Mouse (Mus musculus) embryonic facial prominence, embryonic 11.5 days (tissue): ENCODE data around the gene Slc25a41. TPM values are rescaled to one million over a fixed set of nuclear protein-coding genes. Genes with fewer than 3 reads are reported as not detected.

Experiments used
- ATAC-seq: fragments of 200-750 bp; cut with Nextera tagmentation; replicated peaks from 2 replicates; pipeline ENCODE4 v1.8.0; 2017; ENCODE audit warnings: low read depth; ENCODE audit not compliant: insufficient number of reproducible peaks, low FRiP score, low TSS enrichment
- DNase-seq: peaks from one replicate; pipeline ENCODE4 v3.0.0-alpha.2; 2015; ENCODE audit warnings: low spot score
- H3K27ac ChIP-seq: fragments of 300-500 bp; sonication (generic); replicated peaks from 2 replicates; pipeline ENCODE4 v1.5.1; 2014; ENCODE audit warnings: mild to moderate bottlenecking, low read depth, low read length, control low read depth
- H3K27me3 ChIP-seq: fragments of 300-500 bp; sonication (generic); 2 replicates; pipeline ENCODE4 v1.6.1; 2014; ENCODE audit warnings: mild to moderate bottlenecking, low read length, moderate library complexity, mixed read lengths; ENCODE audit not compliant: control insufficient read depth, insufficient read depth
- H3K36me3 ChIP-seq: fragments of 300-500 bp; sonication (generic); replicated peaks from 2 replicates; pipeline ENCODE4 v1.6.1; 2014; ENCODE audit warnings: low read depth, mild to moderate bottlenecking, low read length, moderate library complexity, mixed read lengths; ENCODE audit not compliant: control insufficient read depth, insufficient read depth
- H3K4me1 ChIP-seq: fragments of 300-500 bp; sonication (generic); 2 replicates; pipeline ENCODE4 v1.6.1; 2014; ENCODE audit warnings: low read length, mixed read lengths; ENCODE audit not compliant: control insufficient read depth, insufficient read depth
- H3K4me2 ChIP-seq: fragments of 300-500 bp; sonication (generic); 2 replicates; pipeline ENCODE4 v1.6.1; 2014; ENCODE audit warnings: low read depth, mild to moderate bottlenecking, control low read depth, low read length, moderate library complexity
- H3K4me3 ChIP-seq: fragments of 300-500 bp; sonication (generic); 2 replicates; pipeline ENCODE4 v1.5.1; 2014; ENCODE audit warnings: low read depth, low read length, control low read depth
- H3K9ac ChIP-seq: fragments of 300-500 bp; sonication (generic); replicated peaks from 2 replicates; pipeline ENCODE4 v1.6.1; 2014; ENCODE audit warnings: mild to moderate bottlenecking, control low read depth, low read length
- H3K9me3 ChIP-seq: fragments of 300-500 bp; sonication (generic); replicated peaks from 2 replicates; pipeline ENCODE4 v1.6.1; 2016; ENCODE audit warnings: mild to moderate bottlenecking, low read length, inconsistent platforms, mixed read lengths; ENCODE audit not compliant: control insufficient read depth
- WGBS: fragments of 180-500 bp; shearing (Covaris S2); extraction: QIAGEN DNeasy Blood & Tissue Kit; methylation state at CpG from one replicate; pipeline ENCODE4 v1.1.7; 2014; 5-methylcytosine and 5-hydroxymethylcytosine counted together
- polyA plus RNA-seq: library from polyadenylated mRNA; unstranded; fragments of >200 nt; fragmentation: Nextera tagmentation; extraction: Ambion mirVana; gene quantifications from 2 replicates; pipeline ENCODE4 v1.2.1, GENCODE M21; 2014

The Slc25a41 gene
- polyA plus RNA-seq, 1 experiment from 2014 or later: not detected

DNA sequence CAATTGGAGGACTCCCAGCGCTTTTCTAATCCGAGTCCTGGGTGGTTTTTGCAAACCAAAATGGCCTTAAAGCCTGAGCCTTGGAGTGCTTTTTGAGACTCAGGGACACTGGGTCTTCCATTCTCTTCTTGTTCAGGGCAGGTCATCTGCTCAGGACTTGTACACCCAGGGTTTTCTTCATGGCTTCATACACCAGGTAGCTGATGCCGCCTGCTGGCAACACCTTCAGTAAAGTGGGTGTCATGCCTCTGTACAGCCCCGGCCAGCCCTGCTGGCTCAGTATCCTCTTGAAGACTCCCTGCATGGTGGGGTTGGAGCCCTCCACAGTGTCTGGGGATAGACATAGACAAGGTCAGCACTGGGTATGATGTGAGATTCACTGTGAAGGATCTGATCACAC is 8.6 kb downstream of the Slc25a41 start:
- DNase-seq (no peak), ATAC-seq (no peak)
- Histone ChIP-seq H3K36me3 (peaks cover 2% of the 10 kb centered on the region), H3K4me2 (peak overlapping the region; percentile 25; the same call in 1 of the 2 replicates), H3K27ac (no peak overlapping the region), H3K4me1 (no peaks in the 10 kb centered on the region), H3K27me3 (no peaks in the 10 kb centered on the region), H3K9me3 (no peaks in the 10 kb centered on the region), H3K9ac (no peak overlapping the region), H3K4me3 (no peak overlapping the region)
- 87% methylated on average over 4 of the region's 4 CpGs for WGBS

- H3K4me3 ChIP-seq: peak overlapping the region; percentile 99
- peak overlapping the region; percentile 41 for H3K9ac ChIP-seq
- no peaks in the 10 kb centered on the region for H3K27me3 ChIP-seq
- H3K9me3 ChIP-seq: no peaks in the 10 kb centered on the region
- H3K4me2 ChIP-seq: peak overlapping the region; percentile 25
- WGBS: 1% methylated on average over 38 of the region's 38 CpGs
- peak; percentile 98 for ATAC-seq
- H3K36me3 ChIP-seq: peaks cover 3% of the 10 kb centered on the region
- H3K4me1 ChIP-seq: no peaks in the 10 kb centered on the region
- no peak overlapping the region; the same call in 1 of the 2 replicates for H3K27ac ChIP-seq
- DNase-seq: peak; percentile 100
Measured at GRCm38 (mm10) chr17:57031661-57032420, 9.6 kb downstream of the Slc25a41 start.

- Histone ChIP-seq H3K27me3 (no peaks in the 10 kb centered on the region), H3K4me1 (no peaks in the 10 kb centered on the region), H3K4me3 (peak within 1 kb of the TSS; percentile 99), H3K36me3 (peaks cover 3% of the 10 kb centered on the region), H3K4me2 (peak within 1 kb of the TSS; percentile 87), H3K27ac (peak within 1 kb of the TSS; percentile 91), H3K9ac (peak within 1 kb of the TSS; percentile 99), H3K9me3 (no peaks in the 10 kb centered on the region)
- DNase-seq (peak; percentile 69), ATAC-seq (no peak; the same call in 1 of the 2 replicates)
- under 1% methylated on average over 68 of the region's 99 CpGs for WGBS
Measured at GRCm38 (mm10) chr17:57030931-57031660, 10.4 kb downstream of the Slc25a41 start, which contains the start of gene Khsrp. TSS of gene Khsrp (minus strand) at chr17:57031522.

GRCm38 (mm10) chr17:57029691-57030090 is 11.8 kb downstream of the Slc25a41 start:
- 58% methylated on average over 8 of the region's 8 CpGs for WGBS
- Histone ChIP-seq H3K4me3 (peak overlapping the region; percentile 99), H3K4me1 (no peaks in the 10 kb centered on the region), H3K36me3 (peaks cover 15% of the 10 kb centered on the region), H3K27ac (no peak overlapping the region), H3K9ac (peak overlapping the region; percentile 99), H3K4me2 (peak overlapping the region; percentile 87), H3K27me3 (no peaks in the 10 kb centered on the region), H3K9me3 (no peaks in the 10 kb centered on the region)
- DNase-seq (no peak), ATAC-seq (no peak)

DNA sequence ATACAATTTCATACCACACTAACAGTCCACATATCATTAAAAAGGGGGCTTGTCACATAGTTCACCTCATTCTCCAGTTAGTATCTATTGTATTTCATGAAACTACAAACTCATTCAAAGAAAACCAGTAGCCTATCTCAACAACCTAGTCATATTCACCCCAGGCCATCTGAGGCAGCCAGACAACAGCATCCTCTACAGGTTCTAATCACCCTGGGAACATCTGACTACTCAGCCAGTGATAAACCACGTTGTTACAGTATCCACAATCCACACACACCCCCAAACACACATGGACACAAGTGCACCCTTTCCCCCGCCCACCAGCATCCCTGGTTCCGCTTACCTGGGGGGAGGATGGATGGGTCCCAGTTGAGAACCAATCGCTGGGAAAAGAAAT is 14.0 kb downstream of the Slc25a41 start:
- no peak overlapping the region for H3K4me2 ChIP-seq
- no peak overlapping the region for H3K4me3 ChIP-seq
- no peak overlapping the region for H3K27ac ChIP-seq
- peaks cover 36% of the 10 kb centered on the region for H3K36me3 ChIP-seq
- H3K9ac ChIP-seq: no peak overlapping the region
- 91% methylated on average over 4 of the region's 4 CpGs for WGBS
- H3K27me3 ChIP-seq: no peaks in the 10 kb centered on the region
- H3K9me3 ChIP-seq: no peaks in the 10 kb centered on the region
- H3K4me1 ChIP-seq: no peaks in the 10 kb centered on the region
- DNase-seq (no peak), ATAC-seq (no peak)

GRCm38 (mm10) chr17:57020960-57021359 is 20.5 kb downstream of the Slc25a41 start:
- Histone ChIP-seq H3K9ac (no peak overlapping the region), H3K4me2 (no peak overlapping the region), H3K9me3 (no peaks in the 10 kb centered on the region), H3K4me3 (no peak overlapping the region), H3K27me3 (no peaks in the 10 kb centered on the region), H3K36me3 (peaks cover 37% of the 10 kb centered on the region), H3K27ac (no peak overlapping the region), H3K4me1 (no peaks in the 10 kb centered on the region)
- 93% methylated on average over 5 of the region's 5 CpGs for WGBS
- DNase-seq (no peak), ATAC-seq (no peak)

GRCm38 (mm10) chr17:57019693-57020092 is 21.8 kb downstream of the Slc25a41 start:
- DNase-seq (no peak), ATAC-seq (no peak)
- WGBS: 80% methylated on average over 2 of the region's 2 CpGs
- Histone ChIP-seq H3K4me2 (no peak overlapping the region), H3K27ac (no peak overlapping the region), H3K27me3 (no peaks in the 10 kb centered on the region), H3K4me1 (no peaks in the 10 kb centered on the region), H3K4me3 (no peak overlapping the region), H3K36me3 (peaks cover 26% of the 10 kb centered on the region), H3K9me3 (no peaks in the 10 kb centered on the region), H3K9ac (no peak overlapping the region)
